Mouse (Mus musculus) retina, adult 2 months (tissue): ENCODE data around the gene Rps11.

Source experiments
- DNase-seq: peaks from one replicate; pipeline ENCODE4 v3.0.0-alpha.2; 2012; ENCODE audit warnings: low read depth, low spot score

Rps11 gene

DNA sequence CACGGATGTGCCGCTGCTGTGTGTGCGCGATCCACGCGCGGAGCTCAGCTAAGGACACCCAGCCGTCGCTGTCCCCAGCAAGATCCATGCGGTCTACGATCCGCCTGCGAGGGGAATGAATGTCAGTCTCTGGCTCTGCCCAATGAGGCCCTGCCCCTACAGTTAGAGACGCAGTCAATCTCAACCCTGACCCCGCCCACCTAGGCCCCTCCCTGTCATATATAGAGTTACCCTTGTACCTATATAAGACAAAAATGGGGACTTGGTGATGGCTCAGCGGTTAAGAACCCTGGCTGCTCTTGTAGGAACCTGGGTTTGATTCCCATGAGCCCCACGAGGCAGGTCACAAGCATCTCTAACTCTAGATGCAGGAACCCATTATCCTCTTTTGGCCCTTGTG is 35.6 kb downstream of the Rps11 start:
- no peak for DNase-seq

DNA sequence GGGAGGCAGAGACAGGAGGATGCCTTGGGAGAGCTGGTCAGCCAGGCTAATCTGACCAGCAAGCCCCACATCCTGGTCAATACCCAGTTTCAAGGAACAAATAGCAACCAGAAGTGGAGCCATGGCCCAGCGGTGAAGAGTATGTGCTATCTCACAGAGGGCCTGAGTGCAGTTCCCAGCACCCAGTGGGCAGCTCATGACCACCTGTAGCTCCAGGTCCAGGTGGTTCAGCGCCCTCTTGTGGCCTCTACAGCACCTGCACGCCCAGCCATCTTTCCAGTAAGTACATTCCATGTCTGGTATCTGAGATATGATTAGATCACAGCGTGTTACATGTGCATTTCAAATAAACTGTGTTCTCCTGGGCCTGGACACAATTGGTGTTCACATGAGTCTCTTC is 38.2 kb downstream of the Rps11 start:
- DNase-seq = no peak

DNA sequence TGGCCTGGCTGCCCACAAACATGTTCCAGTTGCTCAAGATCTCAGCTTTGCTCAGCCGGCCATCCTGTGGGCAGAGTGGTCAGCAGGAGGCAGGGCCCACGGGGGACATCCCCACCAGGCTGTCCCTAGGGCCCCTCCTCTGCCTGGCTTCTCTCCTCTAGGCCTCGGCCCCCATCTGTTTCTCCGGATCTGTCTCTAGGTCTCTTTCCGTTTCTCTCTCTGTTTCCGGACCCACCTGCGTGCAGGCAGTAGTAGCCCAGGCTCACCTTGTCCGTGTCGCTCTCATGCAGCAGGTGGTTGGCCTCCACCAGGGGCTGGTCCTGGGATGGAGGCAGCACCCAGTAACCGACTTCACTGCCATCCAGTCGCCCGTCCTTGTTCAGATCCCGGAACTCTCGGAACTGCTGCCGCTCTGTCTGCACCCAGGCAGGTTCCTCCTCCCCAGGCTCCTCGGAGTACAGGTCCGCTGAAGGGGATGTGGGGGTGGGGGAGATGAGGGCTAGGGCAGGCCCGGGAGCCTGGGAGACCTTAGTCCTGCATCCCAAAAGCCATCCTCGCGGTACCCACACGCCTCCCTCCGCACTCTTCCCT is 40.8 kb downstream of the Rps11 start:
- no peak for DNase-seq

DNA sequence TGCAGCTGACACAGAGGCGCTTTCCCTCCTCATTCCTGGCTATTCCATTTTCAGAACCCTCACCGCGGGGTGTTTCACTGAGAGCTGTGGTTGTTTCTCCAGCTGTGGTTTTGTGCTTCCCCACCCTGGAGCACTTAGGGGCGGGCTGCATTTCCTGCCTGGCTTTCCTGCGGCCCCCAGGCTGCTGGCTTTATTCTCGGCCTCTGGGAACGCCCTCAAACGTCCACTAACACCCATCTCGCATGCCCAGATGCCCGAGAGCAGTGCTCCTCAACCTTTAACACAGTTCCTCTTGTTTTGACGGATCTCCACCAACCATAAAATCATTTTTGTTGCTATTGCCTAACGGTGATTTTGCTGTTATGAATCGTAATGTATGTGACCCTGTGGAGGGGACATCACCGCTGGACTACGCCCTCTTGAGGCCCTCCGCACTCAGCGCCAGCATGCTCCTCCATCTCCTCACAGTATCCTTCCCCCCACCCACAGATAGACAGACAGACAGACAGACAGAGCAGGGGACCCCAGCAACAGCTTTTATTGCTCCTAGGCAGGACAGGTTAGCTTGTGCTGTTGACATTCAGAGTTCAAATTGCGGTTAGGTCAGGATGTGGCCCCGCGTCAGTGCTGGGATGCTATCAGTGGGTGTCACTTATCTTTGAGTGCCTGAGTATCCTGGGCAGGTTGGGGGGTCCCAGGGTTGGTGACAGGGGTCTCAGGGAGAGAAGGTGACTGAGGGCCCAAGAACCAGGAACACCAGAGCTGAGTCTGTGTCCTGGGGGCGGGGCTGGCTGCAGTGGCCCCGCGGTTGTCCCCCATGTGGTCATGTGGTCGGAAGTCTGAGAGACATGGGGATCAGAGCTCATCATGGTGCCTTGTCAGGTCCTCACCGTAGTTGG is 41.6 kb downstream of the Rps11 start:
- DNase-seq = no peak

DNA sequence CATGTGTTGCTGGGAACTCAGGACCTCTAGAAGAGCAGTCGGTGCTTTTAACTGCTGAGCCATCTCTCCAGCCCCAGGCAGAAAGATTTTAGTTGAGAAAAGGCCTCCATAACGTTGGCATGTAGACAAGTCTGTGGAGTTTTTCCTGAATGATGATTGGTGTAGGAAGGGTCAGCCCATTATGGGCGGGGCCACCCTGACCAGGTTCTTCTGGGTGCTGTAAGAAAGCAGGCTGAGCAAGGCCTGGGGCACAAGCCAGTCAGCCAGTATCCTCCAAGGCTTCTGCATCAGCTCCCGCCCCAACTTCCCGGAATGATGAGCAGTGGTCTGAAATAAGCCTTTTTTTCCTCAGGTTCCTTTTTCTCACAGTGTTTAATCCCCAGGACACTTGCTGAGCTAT is 43.2 kb downstream of the Rps11 start:
- DNase-seq = no peak

DNA sequence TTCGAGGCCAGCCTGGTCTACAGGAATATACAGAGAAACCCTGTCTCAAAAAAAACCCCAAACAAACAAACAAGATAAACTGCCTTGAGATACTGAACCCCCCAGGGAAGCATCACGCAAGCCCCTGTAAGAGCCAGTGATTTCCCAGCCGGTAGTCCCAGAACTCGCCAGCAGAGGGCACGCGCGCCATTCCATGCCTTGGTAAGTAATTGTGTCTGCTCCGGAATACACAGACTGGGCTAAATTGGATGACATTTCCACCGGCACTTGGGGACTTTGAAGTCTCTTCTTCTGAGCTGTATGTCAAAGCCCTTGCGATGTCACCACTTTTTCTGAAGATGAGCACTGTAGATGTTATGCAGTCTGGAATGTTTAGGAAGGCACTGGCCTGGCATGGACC is 44.4 kb downstream of the Rps11 start:
- peak; percentile 56 for DNase-seq

DNA sequence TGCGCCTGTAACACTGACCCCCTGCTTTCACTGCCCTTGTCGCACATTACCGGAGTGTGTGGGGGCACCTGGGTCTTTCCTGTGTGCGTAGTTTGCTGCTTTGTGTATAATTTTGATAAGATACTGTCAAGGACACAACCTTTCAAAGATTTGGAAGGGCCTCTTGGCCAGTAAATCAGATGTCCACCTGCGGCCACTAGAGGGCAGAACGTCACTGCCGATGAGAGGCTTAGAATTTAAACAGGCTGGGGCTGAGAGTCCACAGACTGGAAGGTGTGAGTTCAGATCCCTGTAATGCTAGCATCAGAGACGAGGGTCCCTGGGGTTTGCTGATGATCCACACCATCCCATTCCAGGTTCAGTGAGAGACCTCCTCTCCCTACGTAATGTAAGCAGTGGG is 45.7 kb downstream of the Rps11 start:
- DNase-seq = peak; percentile 32

DNA sequence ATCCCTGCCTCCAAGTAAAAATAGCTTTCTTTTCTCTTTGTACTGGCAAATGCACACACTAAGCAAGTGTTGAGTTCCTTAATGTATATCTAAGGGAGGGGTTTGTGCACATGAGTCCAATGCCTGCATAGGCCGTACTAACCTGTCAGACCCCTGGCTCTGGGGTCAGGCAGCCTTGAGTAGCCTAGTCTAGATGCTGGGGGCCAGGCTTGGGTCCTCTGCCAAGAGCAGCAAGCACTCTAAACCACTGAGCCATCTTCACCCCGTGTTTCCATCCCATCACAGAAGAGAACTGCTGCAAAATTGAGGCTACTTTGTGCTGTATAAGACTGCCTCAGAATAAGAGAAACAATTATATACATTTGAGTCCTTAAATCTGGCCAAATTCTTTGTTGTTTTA is 46.4 kb downstream of the Rps11 start:
- DNase-seq = no peak

DNA sequence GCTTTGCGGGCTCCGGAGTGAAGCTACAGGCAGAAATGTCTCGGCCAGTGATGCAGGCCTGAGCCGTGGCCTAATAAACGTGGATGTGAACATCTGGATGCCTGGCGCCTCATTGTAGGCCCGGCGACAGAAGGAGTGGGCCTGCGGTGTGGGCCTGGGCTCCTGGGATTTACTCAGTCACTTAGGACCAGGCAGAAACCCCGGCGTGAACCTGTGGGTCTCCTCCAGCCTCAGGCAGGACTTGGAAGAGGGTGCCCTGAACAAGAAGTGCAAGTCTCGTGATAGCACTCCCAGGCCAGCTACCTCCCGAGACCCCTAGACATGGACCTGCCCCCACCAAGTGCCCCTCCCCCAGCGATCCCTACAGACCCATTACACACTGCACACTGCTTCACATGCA is 46.9 kb downstream of the Rps11 start:
- DNase-seq = no peak

DNA sequence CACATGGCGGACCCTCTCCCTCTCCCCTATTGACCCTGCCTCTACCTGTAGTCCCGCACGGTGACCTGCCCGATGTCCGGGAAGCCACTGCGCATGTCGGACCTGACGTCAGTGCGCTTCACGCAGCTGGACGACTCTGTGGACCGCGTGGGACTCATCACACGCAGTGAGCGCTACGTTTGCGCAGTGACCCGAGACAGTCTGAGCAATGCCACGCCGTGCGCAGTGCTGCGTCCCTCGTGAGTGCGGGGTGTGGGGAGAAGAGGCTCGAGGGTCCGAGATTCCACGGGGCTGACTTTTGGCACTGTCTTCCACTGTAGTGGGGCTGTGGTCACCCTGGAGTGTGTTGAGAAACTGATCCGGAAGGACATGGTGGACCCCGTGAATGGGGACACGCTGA is 47.7 kb downstream of the Rps11 start:
- no peak for DNase-seq

DNA sequence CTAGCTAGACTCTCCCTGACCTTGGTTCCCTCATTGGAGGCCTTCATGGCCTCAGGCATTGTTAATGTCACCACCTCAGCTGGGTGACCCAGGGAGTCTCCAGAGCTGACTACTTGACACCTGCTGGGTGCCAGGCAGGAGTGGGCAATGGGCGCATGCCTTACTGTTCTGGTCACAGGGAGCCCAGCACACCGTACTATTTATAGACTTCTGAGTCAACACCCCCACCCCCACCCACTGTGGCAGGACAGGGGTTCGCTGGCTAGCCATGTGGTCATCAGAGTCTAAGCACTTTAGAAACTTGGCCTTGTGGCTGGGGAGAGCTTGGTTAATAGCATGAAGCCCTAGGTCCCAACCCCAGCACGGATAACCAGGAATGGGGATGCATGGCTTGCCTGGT is 48.8 kb downstream of the Rps11 start:
- no peak for DNase-seq

DNA sequence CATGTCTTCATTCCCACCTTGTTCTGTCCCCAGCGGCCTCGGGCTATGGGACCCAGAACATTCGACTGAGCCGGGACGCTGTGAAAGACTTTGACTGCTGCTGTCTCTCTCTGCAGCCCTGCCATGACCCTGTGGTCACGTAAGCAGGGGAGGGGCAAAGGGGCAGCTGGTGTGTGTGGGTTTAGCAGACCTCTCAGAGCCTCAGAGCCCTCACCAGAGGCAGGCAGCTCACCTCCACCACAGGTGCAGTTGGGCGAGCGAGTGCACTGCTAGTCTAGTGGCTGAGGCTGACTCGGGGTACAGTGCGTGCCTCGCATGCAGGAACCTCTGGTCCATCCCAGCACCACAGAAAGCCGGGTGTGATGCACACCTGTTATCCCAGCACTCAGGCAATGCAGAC is 50.3 kb downstream of the Rps11 start:
- DNase-seq = no peak

DNA sequence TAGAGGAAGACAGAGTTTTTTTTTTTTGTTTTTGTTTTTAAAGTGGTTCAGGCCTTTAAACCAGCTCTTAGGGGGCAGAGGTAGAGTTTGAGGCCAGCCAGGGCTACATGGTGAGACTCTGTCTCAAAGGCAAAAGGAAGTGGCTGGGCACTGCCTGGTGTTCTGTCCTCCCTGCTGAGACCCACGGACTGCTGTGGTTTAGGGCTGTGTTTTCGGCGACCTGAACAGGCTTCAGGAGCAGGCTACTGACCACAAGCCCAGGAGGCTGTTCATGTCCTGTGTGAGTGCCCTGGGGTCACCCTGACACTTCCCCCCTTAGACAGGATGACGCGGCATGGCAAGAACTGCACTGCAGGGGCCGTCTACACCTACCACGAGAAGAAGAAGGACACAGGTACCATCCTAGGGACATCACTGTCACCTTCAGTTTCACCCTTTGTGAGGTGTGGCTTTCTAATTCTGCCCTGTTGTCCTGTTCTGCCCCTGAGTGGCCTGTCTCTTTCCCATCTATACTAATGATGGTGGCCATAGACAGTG is 51.0 kb downstream of the Rps11 start:
- no peak for DNase-seq
